Mouse (Mus musculus): ENCODE measurements around the gene Plekha1. TPM values are rescaled to one million over a fixed set of nuclear protein-coding genes. Genes with fewer than 3 reads are reported as not detected.

Gene Plekha1
- polyA plus RNA-seq, 1 experiment: 63.3 TPM

GRCm38 (mm10) chr7:130932921-130933320 lies 67.4 kb downstream of the Plekha1 start:
- TF ChIP-seq POLR2A (IDR thresholded peaks at IDR 0.05; ENCODE audit: low read depth, low read length) (no peak), CTCF (conservative IDR thresholded peaks at IDR 0.05; ENCODE audit: insufficient read depth, insufficient read length, low read depth, low read length) (no peak)
- Histone ChIP-seq H3K4me1 (ENCODE audit: control insufficient read depth, insufficient read depth, low read length) (peaks cover 6% of the 10 kb centered on the region; the same call in 1 of the 2 replicates), H3K36me3 (ENCODE audit: control insufficient read depth, insufficient read depth, low read length) (no peaks in the 10 kb centered on the region), H3K27ac (ENCODE audit: insufficient read depth, low read depth, low read length) (no peak overlapping the region), H3K4me3 (ENCODE audit: insufficient read depth, low read depth, low read length) (no peak overlapping the region), H3K27me3 (replicated peaks; ENCODE audit: control insufficient read depth, insufficient read depth, low read length) (no peaks in the 10 kb centered on the region)
- no peak for DNase-seq
- WGBS: 96% methylated on average over 9 of the region's 9 CpGs

- peaks cover 12% of the 10 kb centered on the region; the same call in 1 of the 2 replicates for H3K4me1 ChIP-seq (ENCODE audit: control insufficient read depth, insufficient read depth, low read length)
- no peaks in the 10 kb centered on the region for H3K36me3 ChIP-seq (ENCODE audit: control insufficient read depth, insufficient read depth, low read length)
- H3K27ac ChIP-seq (ENCODE audit: insufficient read depth, low read depth, low read length): no peak overlapping the region
- WGBS: 91% methylated on average over 4 of the region's 4 CpGs
- no peaks in the 10 kb centered on the region for H3K27me3 ChIP-seq (replicated peaks; ENCODE audit: control insufficient read depth, insufficient read depth, low read length)
- TF ChIP-seq POLR2A (IDR thresholded peaks at IDR 0.05; ENCODE audit: low read depth, low read length) (no peak), CTCF (conservative IDR thresholded peaks at IDR 0.05; ENCODE audit: insufficient read depth, insufficient read length, low read depth, low read length) (no peak)
- DNase-seq: no peak
- H3K4me3 ChIP-seq (ENCODE audit: insufficient read depth, low read depth, low read length): no peak overlapping the region
Observed at GRCm38 (mm10) chr7:130934654-130935053, 69.1 kb downstream of the Plekha1 start.

GRCm38 (mm10) chr7:130935421-130935792 lies 69.9 kb downstream of the Plekha1 start:
- H3K4me1 ChIP-seq (ENCODE audit: control insufficient read depth, insufficient read depth, low read length): peaks cover 13% of the 10 kb centered on the region; the same call in 1 of the 2 replicates
- 9% methylated on average over 16 of the region's 16 CpGs for WGBS
- no peaks in the 10 kb centered on the region for H3K36me3 ChIP-seq (ENCODE audit: control insufficient read depth, insufficient read depth, low read length)
- peak overlapping the region; percentile 78 for H3K4me3 ChIP-seq (ENCODE audit: insufficient read depth, low read depth, low read length)
- TF ChIP-seq POLR2A (IDR thresholded peaks at IDR 0.05; ENCODE audit: low read depth, low read length) (no peak), CTCF (conservative IDR thresholded peaks at IDR 0.05; ENCODE audit: insufficient read depth, insufficient read length, low read depth, low read length) (no peak)
- no peak overlapping the region for H3K27ac ChIP-seq (ENCODE audit: insufficient read depth, low read depth, low read length)
- H3K27me3 ChIP-seq (replicated peaks; ENCODE audit: control insufficient read depth, insufficient read depth, low read length): no peaks in the 10 kb centered on the region
- DNase-seq: no peak

- H3K4me3 ChIP-seq (ENCODE audit: insufficient read depth, low read depth, low read length): peak within 1 kb of the TSS; percentile 78
- under 1% methylated on average over 70 of the region's 70 CpGs for WGBS
- H3K27ac ChIP-seq (ENCODE audit: insufficient read depth, low read depth, low read length): peak within 1 kb of the TSS; percentile 58
- peak; percentile 88 for DNase-seq
- H3K36me3 ChIP-seq (ENCODE audit: control insufficient read depth, insufficient read depth, low read length): no peaks in the 10 kb centered on the region
- TF ChIP-seq POLR2A (IDR thresholded peaks at IDR 0.05; ENCODE audit: low read depth, low read length): peak; percentile 46
- no peak for TF ChIP-seq CTCF (conservative IDR thresholded peaks at IDR 0.05; ENCODE audit: insufficient read depth, insufficient read length, low read depth, low read length)
- H3K4me1 ChIP-seq (ENCODE audit: control insufficient read depth, insufficient read depth, low read length): peaks cover 13% of the 10 kb centered on the region; the same call in 1 of the 2 replicates
- no peaks in the 10 kb centered on the region for H3K27me3 ChIP-seq (replicated peaks; ENCODE audit: control insufficient read depth, insufficient read depth, low read length)
Observed at GRCm38 (mm10) chr7:130935793-130936471, 70.4 kb downstream of the Plekha1 start, which contains the start of gene Htra1. TSS of gene Htra1 (plus strand) at chr7:130936111.

- H3K4me1 ChIP-seq (ENCODE audit: control insufficient read depth, insufficient read depth, low read length): peaks cover 13% of the 10 kb centered on the region; the same call in 1 of the 2 replicates
- H3K27ac ChIP-seq (ENCODE audit: insufficient read depth, low read depth, low read length): peak overlapping the region; percentile 58
- DNase-seq: peak; percentile 80
- H3K4me3 ChIP-seq (ENCODE audit: insufficient read depth, low read depth, low read length): peak overlapping the region; percentile 78
- no peaks in the 10 kb centered on the region for H3K27me3 ChIP-seq (replicated peaks; ENCODE audit: control insufficient read depth, insufficient read depth, low read length)
- no peak for TF ChIP-seq POLR2A (IDR thresholded peaks at IDR 0.05; ENCODE audit: low read depth, low read length)
- no peak for TF ChIP-seq CTCF (conservative IDR thresholded peaks at IDR 0.05; ENCODE audit: insufficient read depth, insufficient read length, low read depth, low read length)
- no peaks in the 10 kb centered on the region for H3K36me3 ChIP-seq (ENCODE audit: control insufficient read depth, insufficient read depth, low read length)
- under 1% methylated on average over 49 of the region's 49 CpGs for WGBS
Observed at GRCm38 (mm10) chr7:130936472-130936951, 71.0 kb downstream of the Plekha1 start.

- Histone ChIP-seq H3K27ac (ENCODE audit: insufficient read depth, low read depth, low read length) (peak overlapping the region; percentile 58; the same call in 1 of the 2 replicates), H3K27me3 (replicated peaks; ENCODE audit: control insufficient read depth, insufficient read depth, low read length) (no peaks in the 10 kb centered on the region)
Observed at GRCm38 (mm10) chr7:130937266-130937841, 71.8 kb downstream of the Plekha1 start.

GRCm38 (mm10) chr7:130938005-130938404 lies 72.4 kb downstream of the Plekha1 start:
- Histone ChIP-seq H3K4me1 (ENCODE audit: control insufficient read depth, insufficient read depth, low read length) (peaks cover 13% of the 10 kb centered on the region; the same call in 1 of the 2 replicates), H3K4me3 (ENCODE audit: insufficient read depth, low read depth, low read length) (no peak overlapping the region), H3K27me3 (replicated peaks; ENCODE audit: control insufficient read depth, insufficient read depth, low read length) (no peaks in the 10 kb centered on the region), H3K27ac (ENCODE audit: insufficient read depth, low read depth, low read length) (peak overlapping the region; percentile 24; the same call in 1 of the 2 replicates), H3K36me3 (ENCODE audit: control insufficient read depth, insufficient read depth, low read length) (no peaks in the 10 kb centered on the region)
- WGBS: 39% methylated on average over 4 of the region's 4 CpGs
- DNase-seq: peak; percentile 74
- TF ChIP-seq CTCF (conservative IDR thresholded peaks at IDR 0.05; ENCODE audit: insufficient read depth, insufficient read length, low read depth, low read length) (no peak), POLR2A (IDR thresholded peaks at IDR 0.05; ENCODE audit: low read depth, low read length) (no peak)

More at GRCm38 (mm10) chr7:130937266-130937841, 71.8 kb downstream of the Plekha1 start:
- H3K4me1 ChIP-seq (ENCODE audit: control insufficient read depth, insufficient read depth, low read length): peaks cover 13% of the 10 kb centered on the region; the same call in 1 of the 2 replicates
- no peaks in the 10 kb centered on the region for H3K36me3 ChIP-seq (ENCODE audit: control insufficient read depth, insufficient read depth, low read length)
- peak overlapping the region; percentile 78 for H3K4me3 ChIP-seq (ENCODE audit: insufficient read depth, low read depth, low read length)
- DNase-seq: peak; percentile 58
- TF ChIP-seq POLR2A (IDR thresholded peaks at IDR 0.05; ENCODE audit: low read depth, low read length): no peak
- no peak for TF ChIP-seq CTCF (conservative IDR thresholded peaks at IDR 0.05; ENCODE audit: insufficient read depth, insufficient read length, low read depth, low read length)
- WGBS: 24% methylated on average over 12 of the region's 12 CpGs

Measured in kidney, adult 2 months (tissue).